ENCODE assay signal across 30 mouse cellular contexts in genomic region chr8:107814931-107815330, GRCm38 (mm10).
DNase-seq lines count a peak whose midpoint lies in the region; ATAC-seq lines count a peak whose summit lies in the region.
"Had no signal": no experiment of that assay in that cellular context is flagged by ENCODE, and none has a peak within 500 bp of the region (broad histone marks: within the 10 kb centered on the region; RNA-seq: fewer than 3 reads in every experiment).

No protein-coding gene starts in this region.

- no peak overlapping the region for H3K4me3 ChIP-seq in hindbrain, embryonic 11.5 days (ENCODE audit: low read depth, low read length)
- H3K4me3 ChIP-seq in hindbrain, embryonic 16.5 days (ENCODE audit: low read length), result no peak overlapping the region
- no peak overlapping the region for H3K4me3 ChIP-seq in neural tube, embryonic 13.5 days
- H3K4me3 ChIP-seq in neural tube, embryonic 15.5 days (replicated peaks), result no peak overlapping the region
- H3K4me3 ChIP-seq in limb, embryonic 15.5 days, result no peak overlapping the region
- H3K4me3 ChIP-seq: embryonic facial prominence, embryonic 10.5 days; embryonic facial prominence, embryonic 15.5 days; lung, embryonic 15.5 days had no signal

- H3K27me3 ChIP-seq in hindbrain, embryonic 11.5 days (ENCODE audit: control insufficient read depth, insufficient read depth, low read length), result no peaks in the 10 kb centered on the region
- H3K27me3 ChIP-seq in hindbrain, embryonic 16.5 days (replicated peaks; ENCODE audit: control insufficient read depth, insufficient read depth, low read length), result no peaks in the 10 kb centered on the region
- H3K27me3 ChIP-seq in neural tube, embryonic 13.5 days, result peaks cover 4% of the 10 kb centered on the region; the same call in 1 of the 2 replicates
- H3K27me3 ChIP-seq in neural tube, embryonic 15.5 days (replicated peaks), result no peaks in the 10 kb centered on the region
- no peaks in the 10 kb centered on the region for H3K27me3 ChIP-seq in limb, embryonic 15.5 days

- H3K4me1 ChIP-seq in hindbrain, embryonic 11.5 days (replicated peaks; ENCODE audit: control insufficient read depth, insufficient read depth, low read length), result 0 out of 2 replicates have a peak, but pooled peaks cover 7% of the 10 kb centered on the region
- H3K4me1 ChIP-seq in hindbrain, embryonic 16.5 days (ENCODE audit: control insufficient read depth, insufficient read depth, low read depth, low read length), result peaks cover 3% of the 10 kb centered on the region; the same call in 1 of the 2 replicates
- peaks cover 37% of the 10 kb centered on the region for H3K4me1 ChIP-seq in neural tube, embryonic 13.5 days (replicated peaks)
- H3K4me1 ChIP-seq in neural tube, embryonic 15.5 days, result peaks cover 17% of the 10 kb centered on the region
- peaks cover 20% of the 10 kb centered on the region for H3K4me1 ChIP-seq in limb, embryonic 15.5 days

- no peak overlapping the region for H3K4me2 ChIP-seq in hindbrain, embryonic 11.5 days (replicated peaks; ENCODE audit: low read depth, low read length)
- H3K4me2 ChIP-seq in hindbrain, embryonic 16.5 days (ENCODE audit: low read length), result no peak overlapping the region
- no peak overlapping the region for H3K4me2 ChIP-seq in neural tube, embryonic 13.5 days
- no peak overlapping the region for H3K4me2 ChIP-seq in neural tube, embryonic 15.5 days
- no peak overlapping the region for H3K4me2 ChIP-seq in limb, embryonic 15.5 days
- H3K4me2 ChIP-seq: embryonic facial prominence, embryonic 15.5 days; heart, embryonic 11.5 days; liver, embryonic 11.5 days; lung, embryonic 15.5 days had no signal

- H3K27ac ChIP-seq in hindbrain, embryonic 11.5 days (ENCODE audit: low read depth, low read length), result 0 out of 2 replicates have a peak overlapping the region, but pooled peaks have one; percentile 30
- no peak overlapping the region for H3K27ac ChIP-seq in hindbrain, embryonic 16.5 days (ENCODE audit: low read depth, low read length)
- no peak overlapping the region for H3K27ac ChIP-seq in neural tube, embryonic 13.5 days (replicated peaks)
- no peak overlapping the region for H3K27ac ChIP-seq in neural tube, embryonic 15.5 days (replicated peaks)
- peak overlapping the region; percentile 18; the same call in 1 of the 2 replicates for H3K27ac ChIP-seq in limb, embryonic 15.5 days
- H3K27ac ChIP-seq: embryonic facial prominence, embryonic 10.5 days; embryonic facial prominence, embryonic 15.5 days; lung, embryonic 15.5 days; macrophage; stomach, postnatal 0 days had no signal

- DNase-seq in hindbrain, embryonic 11.5 days (ENCODE audit: low spot score), result no peak
- DNase-seq in retina, postnatal 1 day, result peak; percentile 40
- no peak for DNase-seq in cerebellum, postnatal 25 days
- DNase-seq in spleen, adult 12 weeks (ENCODE audit: low spot score), result no peak
- DNase-seq: adrenal gland, adult 8-10 months; cerebellum, adult 2 months; cerebellum, postnatal 14 days; gastrocnemius, postnatal 14 days; heart, postnatal 36 days; kidney, adult 11 months; kidney, postnatal 14 days; layer of hippocampus, postnatal 36 days; left cerebral cortex, postnatal 4 days; right cerebral cortex, postnatal 25 days; thymus, adult 18-20 months; thymus, postnatal 25 days had no signal

- H3K9me3 ChIP-seq in hindbrain, embryonic 11.5 days (ENCODE audit: control insufficient read depth, low read length), result no peaks in the 10 kb centered on the region
- H3K9me3 ChIP-seq in hindbrain, embryonic 16.5 days (ENCODE audit: control insufficient read depth, low read length), result no peaks in the 10 kb centered on the region
- no peaks in the 10 kb centered on the region for H3K9me3 ChIP-seq in neural tube, embryonic 13.5 days
- no peaks in the 10 kb centered on the region for H3K9me3 ChIP-seq in neural tube, embryonic 15.5 days (replicated peaks)
- H3K9me3 ChIP-seq in limb, embryonic 15.5 days, result no peaks in the 10 kb centered on the region
- H3K9me3 ChIP-seq: embryonic facial prominence, embryonic 10.5 days; embryonic facial prominence, embryonic 15.5 days; lung, embryonic 15.5 days had no signal

- H3K36me3 ChIP-seq in hindbrain, embryonic 11.5 days (ENCODE audit: control insufficient read depth, insufficient read depth, low read length), result no peaks in the 10 kb centered on the region
- no peaks in the 10 kb centered on the region for H3K36me3 ChIP-seq in hindbrain, embryonic 16.5 days (ENCODE audit: control insufficient read depth, insufficient read depth, low read length)
- H3K36me3 ChIP-seq in neural tube, embryonic 13.5 days, result no peaks in the 10 kb centered on the region
- H3K36me3 ChIP-seq in neural tube, embryonic 15.5 days, result no peaks in the 10 kb centered on the region
- H3K36me3 ChIP-seq in limb, embryonic 15.5 days, result no peaks in the 10 kb centered on the region
- H3K36me3 ChIP-seq: embryonic facial prominence, embryonic 10.5 days; embryonic facial prominence, embryonic 15.5 days; G1E; lung, embryonic 15.5 days had no signal

- no peak overlapping the region for H3K9ac ChIP-seq in hindbrain, embryonic 11.5 days (ENCODE audit: low read depth, low read length)
- no peak overlapping the region for H3K9ac ChIP-seq in hindbrain, embryonic 16.5 days (ENCODE audit: low read depth, low read length)
- H3K9ac ChIP-seq in neural tube, embryonic 13.5 days, result peak overlapping the region; percentile 31; the same call in 1 of the 2 replicates
- no peak overlapping the region for H3K9ac ChIP-seq in neural tube, embryonic 15.5 days (replicated peaks)
- 0 out of 2 replicates have a peak overlapping the region, but pooled peaks have one; percentile 4 for H3K9ac ChIP-seq in limb, embryonic 15.5 days
- H3K9ac ChIP-seq: embryonic facial prominence, embryonic 15.5 days; lung, embryonic 15.5 days had no signal

- ATAC-seq in hindbrain, embryonic 11.5 days (ENCODE audit: low FRiP score), result no peak
- no peak for ATAC-seq in hindbrain, embryonic 16.5 days
- ATAC-seq in neural tube, embryonic 13.5 days (ENCODE audit: low read depth), result no peak
- no peak for ATAC-seq in neural tube, embryonic 15.5 days (ENCODE audit: low FRiP score)
- ATAC-seq in limb, embryonic 15.5 days (ENCODE audit: insufficient number of reproducible peaks, low FRiP score, low TSS enrichment, low read depth), result no peak
- ATAC-seq: forebrain, embryonic 14.5 days; inflammation-experienced regulatory T-cells, adult 6 months had no signal

- 58% methylated on average over 14 of the region's 14 CpGs for WGBS in hindbrain, embryonic 11.5 days
- whole genome bisulfite sequencing in hindbrain, embryonic 16.5 days, result 48% methylated on average over 14 of the region's 14 CpGs
- WGBS in neural tube, embryonic 13.5 days, result 52% methylated on average over 14 of the region's 14 CpGs
- WGBS in neural tube, embryonic 15.5 days, result 51% methylated on average over 14 of the region's 14 CpGs
- WGBS in limb, embryonic 15.5 days, result 57% methylated on average over 14 of the region's 14 CpGs

Comparison
In these comparisons a context has a peak if more than half of its experiments do, and no peak if none do; other contexts are left out.
1. H3K27ac ChIP-seq: peak in hindbrain, embryonic 11.5 days (single experiment) and limb, embryonic 15.5 days (single experiment); none in hindbrain, embryonic 16.5 days (single experiment), neural tube, embryonic 13.5 days (single experiment) and neural tube, embryonic 15.5 days (single experiment).
2. H3K9ac ChIP-seq: peak in neural tube, embryonic 13.5 days (single experiment) and limb, embryonic 15.5 days (single experiment); none in hindbrain, embryonic 11.5 days (single experiment), hindbrain, embryonic 16.5 days (single experiment) and neural tube, embryonic 15.5 days (single experiment).